Mouse (Mus musculus) ovary, postnatal 36 days (tissue): Measurements from ENCODE around the gene Rhox2c.
"Not testable (repeated sequence)": the region's sequence is repeated elsewhere in the genome, so short reads cannot be mapped to it uniquely, and the experiment has no call there.

ENCODE experiments used
- DNase-seq: peaks from one replicate; pipeline ENCODE4 v3.0.0; 2022; ENCODE audit warnings: low spot score, mixed read lengths

Rhox2c gene

GRCm38 (mm10) chrX:37453380-37453779 is at the start of gene Rhox2c:
Gene Rhox2c, plus strand, starts transcription at chrX:37453680.
- DNase-seq, result not testable (repeated sequence)

- DNase-seq, result not testable (repeated sequence)
Measured at GRCm38 (mm10) chrX:37411767-37412166, 41.7 kb upstream of the Rhox2c start, which contains the start of gene Rhox2b. Gene Rhox2b, plus strand, starts transcription at chrX:37412067.

- DNase-seq, result not testable (repeated sequence)
Measured at GRCm38 (mm10) chrX:37432194-37432593, 21.3 kb upstream of the Rhox2c start, which contains the start of gene Rhox4b. Gene Rhox4b, plus strand, starts transcription at chrX:37432494.

GRCm38 (mm10) chrX:37458285-37458684 is 4.8 kb downstream of the Rhox2c start, which contains the start of gene Rhox3c:
Gene Rhox3c, plus strand, starts transcription at chrX:37458585.
- DNase-seq, result not testable (repeated sequence)

GRCm38 (mm10) chrX:37480037-37480436 is 26.6 kb downstream of the Rhox2c start, which contains the start of gene Rhox4c:
Gene Rhox4c, plus strand, starts transcription at chrX:37480337.
- DNase-seq, result not testable (repeated sequence)

GRCm38 (mm10) chrX:37514059-37514458 is 60.6 kb downstream of the Rhox2c start, which contains the start of gene Rhox4d:
Gene Rhox4d, plus strand, starts transcription at chrX:37514359.
- DNase-seq, result not testable (repeated sequence)
